Mouse (Mus musculus) brain, adult 2 months (tissue): ENCODE results near the gene Zdhhc19.
A peak's percentile ranks its signal among the peaks of the same experiment; 100 is the strongest.

Source experiments
- DNase-seq: peaks from one replicate; pipeline ENCODE4 v3.0.0; 2011; ENCODE audit warnings: low read depth, low spot score

Gene Zdhhc19

DNA sequence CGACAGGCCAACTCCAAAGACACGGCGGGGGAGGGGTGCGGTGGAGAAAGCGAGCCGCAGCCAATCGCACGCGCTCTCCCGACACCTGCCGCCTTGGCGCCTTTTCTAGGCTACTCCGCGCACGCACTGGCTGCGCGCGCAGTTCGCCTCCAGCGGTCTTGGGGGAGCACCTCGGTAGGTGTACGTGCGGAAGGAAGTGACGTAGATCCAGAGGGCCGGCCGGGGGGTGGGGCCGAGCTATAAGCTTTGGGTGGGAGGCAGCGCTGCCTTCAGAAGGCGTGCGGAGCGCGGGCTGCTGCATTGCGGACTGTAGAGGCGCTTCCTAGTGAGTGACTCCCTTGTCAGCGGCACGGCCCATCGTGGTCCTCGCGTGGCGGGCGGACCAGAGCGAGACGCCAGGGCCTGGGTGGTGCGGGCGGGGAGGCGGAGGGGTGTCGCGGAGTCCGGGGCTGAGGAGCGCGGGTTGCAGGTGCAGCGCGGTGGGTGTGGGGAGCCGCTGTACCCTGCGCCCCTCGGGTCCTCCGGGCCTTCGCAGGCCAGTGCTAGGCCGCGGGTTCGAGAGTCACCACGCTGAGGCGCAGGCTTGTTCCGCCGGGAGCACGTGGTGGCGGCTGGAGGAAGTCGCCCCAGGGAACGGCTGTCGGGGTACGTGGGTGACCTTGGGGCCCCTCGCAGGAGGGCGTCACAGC lies 112.8 kb downstream of the Zdhhc19 start, which contains the start of gene Tfrc:
Gene Tfrc, plus strand, starts transcription at position 209 of the 689 bp plus-strand sequence.
- peak; percentile 99 for DNase-seq

DNA sequence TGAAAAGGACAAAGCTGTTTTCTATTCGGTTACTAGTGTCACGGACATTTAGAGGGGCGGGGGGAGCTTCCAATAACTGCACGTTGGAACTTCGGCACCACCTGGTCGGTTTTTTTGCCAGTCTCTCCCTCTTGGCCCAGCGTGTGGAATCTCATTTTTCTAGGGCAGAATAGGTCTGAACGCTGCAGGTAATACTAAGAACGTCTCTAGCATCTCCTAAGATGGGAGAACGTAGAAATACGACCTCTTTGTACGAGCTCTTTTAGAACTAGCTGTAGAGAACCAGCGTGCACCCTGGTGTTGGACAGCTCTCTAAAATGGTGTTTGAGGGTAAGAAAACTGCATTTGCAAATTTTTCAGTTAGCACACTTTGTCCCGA lies 113.3 kb downstream of the Zdhhc19 start:
- no peak for DNase-seq

DNA sequence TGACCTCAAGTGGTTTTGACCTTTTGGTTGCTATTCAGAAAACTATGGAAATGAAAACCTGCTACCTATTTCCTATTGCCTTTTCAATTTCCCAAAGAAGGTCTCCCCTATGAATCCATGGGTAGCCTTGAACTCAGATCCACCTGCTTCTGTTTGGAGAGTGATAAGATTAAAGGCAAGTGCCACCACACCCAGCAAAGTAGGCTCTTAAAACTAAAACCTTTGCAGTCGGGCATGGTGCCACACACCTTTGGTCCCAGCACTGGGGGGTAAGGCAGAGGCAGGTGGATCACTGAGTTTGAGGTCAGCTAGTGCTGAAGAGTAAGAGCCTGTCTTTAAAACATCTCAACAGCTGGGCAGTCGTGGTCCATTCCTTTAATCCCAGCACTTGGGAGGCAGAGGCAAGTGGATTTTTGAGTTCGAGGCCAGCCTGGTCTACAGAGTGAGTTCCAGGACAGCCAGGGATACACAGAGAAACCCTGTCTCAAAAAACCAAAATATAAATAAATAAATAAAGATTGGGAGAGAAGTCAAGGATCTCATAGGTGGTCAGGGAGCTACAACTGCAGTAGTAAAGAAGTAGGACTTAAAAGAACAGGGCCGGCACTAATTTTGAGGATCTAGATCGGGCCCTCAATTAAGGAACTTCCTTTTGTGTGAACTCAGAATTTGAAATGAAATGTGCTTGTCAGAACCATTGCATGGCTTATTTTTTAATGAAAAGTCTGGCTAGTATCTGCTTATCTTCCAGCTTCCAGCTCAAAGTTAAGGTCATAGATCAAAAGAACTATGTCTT lies 114.6 kb downstream of the Zdhhc19 start:
- DNase-seq, result no peak
